Mouse (Mus musculus): ENCODE measurements around the gene Actc1.

DNA sequence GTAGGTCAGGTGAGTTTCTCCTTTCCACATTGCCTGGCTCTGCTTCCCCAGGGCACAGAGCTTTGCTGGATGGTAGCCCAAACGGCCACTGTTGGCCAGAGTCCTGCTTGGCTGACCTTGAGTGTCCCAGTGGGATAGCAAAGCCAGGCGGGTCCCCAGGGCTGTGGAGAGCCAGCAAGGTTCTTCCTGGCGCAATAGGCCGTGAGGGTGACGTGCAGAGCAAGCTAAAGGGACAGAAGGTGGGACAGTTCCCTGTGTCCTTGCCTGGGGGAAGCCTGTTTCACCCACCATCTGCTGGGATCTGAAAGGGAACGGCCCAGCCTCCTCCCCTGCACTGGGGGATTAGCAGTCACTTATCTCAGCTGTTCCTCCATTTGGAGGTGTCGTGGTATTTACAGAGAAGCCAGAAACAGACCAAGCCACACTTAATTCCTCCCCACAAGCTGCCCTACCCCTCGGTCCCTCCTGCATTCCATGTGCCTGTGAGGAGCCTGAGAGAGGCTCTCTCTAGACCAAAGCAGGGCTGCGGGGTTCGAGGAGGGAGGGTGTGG lies 4.0 kb upstream of the Actc1 start:
- no peak for TF ChIP-seq POLR2A (IDR thresholded peaks at IDR 0.05; ENCODE audit: insufficient read depth, low read depth, low read length)
- no peak for TF ChIP-seq CTCF (IDR thresholded peaks at IDR 0.05)
- TF ChIP-seq EP300 (IDR thresholded peaks at IDR 0.05; ENCODE audit: insufficient read depth, low read depth, low read length) = peak; percentile 54; the same call in 1 of the 2 replicates

Measured in heart, adult 2 months (tissue).